ENCODE assay signal across 7 mouse cellular contexts in genomic region chr11:120530085-120530964, GRCm38 (mm10). TPM values are rescaled to one million over a fixed set of nuclear protein-coding genes. Genes with fewer than 3 reads are reported as not detected.
A peak's percentile ranks its signal among the peaks of the same experiment; 100 is the strongest.
DNase-seq lines count a peak whose midpoint lies in the region; ATAC-seq lines count a peak whose summit lies in the region.

Gene Gcgr, plus strand, starts transcription at chr11:120530699.

- 9% methylated on average over 56 of the region's 62 CpGs for WGBS in heart, embryonic 16.5 days
- 9% methylated on average over 54 of the region's 62 CpGs for WGBS in liver, embryonic 12.5 days (ENCODE audit: insufficient replicate concordance)
- 8% methylated on average over 60 of the region's 62 CpGs for WGBS in stomach, embryonic 15.5 days

- no peak within 1 kb of the TSS for H3K27ac ChIP-seq in heart, embryonic 16.5 days (ENCODE audit: low read length)
- H3K27ac ChIP-seq in liver, embryonic 12.5 days, result peak within 1 kb of the TSS; percentile 10; the same call in 1 of the 2 replicates
- H3K27ac ChIP-seq in stomach, embryonic 15.5 days, result no peak within 1 kb of the TSS

- DNase-seq in urinary bladder, adult 2 months (ENCODE audit: low spot score), result peak; percentile 35
- DNase-seq in urinary bladder, postnatal 14 days (ENCODE audit: low spot score), result no peak
- no peak for DNase-seq in layer of hippocampus, adult 8-10 months (ENCODE audit: low spot score in 2 of 2)
- DNase-seq in thymus, postnatal 36 days, result no peak

- peak; percentile 34; the same call in 1 of the 2 replicates for ATAC-seq in heart, embryonic 16.5 days (replicated peaks; ENCODE audit: extremely low read depth, insufficient read depth, low FRiP score)
- no peak for ATAC-seq in liver, embryonic 12.5 days
- no peak for ATAC-seq in stomach, embryonic 15.5 days (ENCODE audit: insufficient read depth, low FRiP score, low read depth)

- H3K9me3 ChIP-seq in heart, embryonic 16.5 days (replicated peaks; ENCODE audit: control insufficient read depth, low read length), result no peaks in the 10 kb centered on the region
- H3K9me3 ChIP-seq in liver, embryonic 12.5 days (replicated peaks), result no peaks in the 10 kb centered on the region
- H3K9me3 ChIP-seq in stomach, embryonic 15.5 days, result no peaks in the 10 kb centered on the region

- peak within 1 kb of the TSS; percentile 52 for H3K9ac ChIP-seq in heart, embryonic 16.5 days (ENCODE audit: low read length)
- peak within 1 kb of the TSS; percentile 40 for H3K9ac ChIP-seq in liver, embryonic 12.5 days
- H3K9ac ChIP-seq in stomach, embryonic 15.5 days, result peak within 1 kb of the TSS; percentile 29

- no peaks in the 10 kb centered on the region for H3K36me3 ChIP-seq in heart, embryonic 16.5 days (ENCODE audit: control insufficient read depth, insufficient read depth)
- H3K36me3 ChIP-seq in liver, embryonic 12.5 days, result no peaks in the 10 kb centered on the region
- H3K36me3 ChIP-seq in stomach, embryonic 15.5 days, result no peaks in the 10 kb centered on the region

- peaks cover 59% of the 10 kb centered on the region for H3K27me3 ChIP-seq in heart, embryonic 16.5 days (ENCODE audit: control insufficient read depth, insufficient read depth, low read length)
- H3K27me3 ChIP-seq in liver, embryonic 12.5 days (replicated peaks), result peaks cover 79% of the 10 kb centered on the region
- H3K27me3 ChIP-seq in stomach, embryonic 15.5 days (replicated peaks), result peaks cover 50% of the 10 kb centered on the region

- peak within 1 kb of the TSS; percentile 71 for H3K4me2 ChIP-seq in heart, embryonic 16.5 days (ENCODE audit: low read depth, low read length)
- H3K4me2 ChIP-seq in liver, embryonic 12.5 days, result peak within 1 kb of the TSS; percentile 54
- H3K4me2 ChIP-seq in stomach, embryonic 15.5 days, result peak within 1 kb of the TSS; percentile 88

- H3K4me1 ChIP-seq in heart, embryonic 16.5 days (ENCODE audit: control insufficient read depth, insufficient read depth, low read length), result peaks cover 9% of the 10 kb centered on the region
- H3K4me1 ChIP-seq in liver, embryonic 12.5 days, result peaks cover 21% of the 10 kb centered on the region
- peaks cover 8% of the 10 kb centered on the region for H3K4me1 ChIP-seq in stomach, embryonic 15.5 days

- peak within 1 kb of the TSS; percentile 48 for H3K4me3 ChIP-seq in heart, embryonic 16.5 days (ENCODE audit: low read length)
- H3K4me3 ChIP-seq in liver, embryonic 12.5 days, result peak within 1 kb of the TSS; percentile 36
- H3K4me3 ChIP-seq in stomach, embryonic 15.5 days (replicated peaks), result peak within 1 kb of the TSS; percentile 44

RNA-seq across cellular contexts. Expression of gene Gcgr, which starts in this region (rescaled TPM):
- polyA plus RNA-seq in urinary bladder, adult 2 months (2012; rRNA removed), result 1.8 and 2.4 TPM in 2 replicates
- polyA plus RNA-seq in heart, embryonic 16.5 days (2015; fragmentation: Nextera tagmentation; extraction: Ambion mirVana), result 1.4 and 2.7 TPM in 2 replicates
- 8.5 and 9.6 TPM in 2 replicates for polyA plus RNA-seq in liver, embryonic 12.5 days (2016; fragmentation: Nextera tagmentation; extraction: Ambion mirVana)
- 1.7 and 2.4 TPM in 2 replicates for polyA plus RNA-seq in stomach, embryonic 15.5 days (2015; fragmentation: Nextera tagmentation; extraction: Ambion mirVana)
- total RNA-seq in layer of hippocampus, adult 8-10 months (2022), result under 1 TPM in 1 of 4 experiments, not detected in 3; 0.25 TPM
